Mouse (Mus musculus): Measurements from ENCODE around the gene Serpinb12. TPM values are rescaled to one million over a fixed set of nuclear protein-coding genes. Genes with fewer than 3 reads are reported as not detected.

Serpinb12 gene
- total and polyA plus RNA-seq, 2 experiments from 2014 or later = 3.4 TPM; not detected in 1

- ATAC-seq (ENCODE audit: insufficient read depth, low read depth) = no peak
- no peak overlapping the region for H3K27ac ChIP-seq (ENCODE audit: low read depth)
- no peak overlapping the region for H3K4me3 ChIP-seq (ENCODE audit: low read depth, low read length)
- H3K27me3 ChIP-seq (ENCODE audit: control insufficient read depth, insufficient read depth, low read length) = no peaks in the 10 kb centered on the region
- H3K4me2 ChIP-seq (ENCODE audit: low read depth, low read length) = no peak overlapping the region
- no peak for DNase-seq (ENCODE audit: low spot score)
- no peaks in the 10 kb centered on the region for H3K4me1 ChIP-seq (ENCODE audit: control insufficient read depth, insufficient read depth)
- H3K36me3 ChIP-seq (replicated peaks; ENCODE audit: control insufficient read depth, insufficient read depth, low read length) = no peaks in the 10 kb centered on the region
- no peaks in the 10 kb centered on the region for H3K9me3 ChIP-seq (replicated peaks; ENCODE audit: control insufficient read depth, low read length)
- WGBS = 67% methylated on average over 3 of the region's 3 CpGs
- TF ChIP-seq EP300 (IDR thresholded peaks at IDR 0.05; ENCODE audit: low read depth) (no peak), CTCF (IDR thresholded peaks at IDR 0.05; ENCODE audit: low read depth) (no peak)
- H3K9ac ChIP-seq (replicated peaks; ENCODE audit: low read depth, low read length) = no peak overlapping the region
Observed at GRCm38 (mm10) chr1:106959981-106960380, 25.7 kb downstream of the Serpinb12 start.

DNA sequence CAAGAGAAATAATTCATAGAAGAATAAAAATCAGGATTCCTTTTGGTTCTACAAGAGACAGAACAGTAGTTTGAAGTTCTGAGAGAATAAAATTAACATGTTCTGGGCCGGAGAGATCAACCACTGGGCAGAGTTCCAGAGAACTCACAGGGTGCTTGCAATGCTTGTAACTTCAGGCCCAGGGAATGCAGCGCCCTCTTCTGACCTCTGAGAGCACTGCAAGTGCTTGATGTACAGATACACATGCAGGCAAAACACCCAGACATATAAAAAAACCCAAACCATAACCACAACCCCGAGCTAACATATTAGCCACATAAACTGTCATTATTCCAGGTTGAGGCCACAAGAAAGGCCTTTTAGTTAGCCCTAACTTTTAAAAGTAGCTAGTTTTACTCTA, 26.8 kb downstream of the Serpinb12 start:
- H3K4me2 ChIP-seq (ENCODE audit: low read depth, low read length) = no peak overlapping the region
- H3K9ac ChIP-seq (replicated peaks; ENCODE audit: low read depth, low read length) = no peak overlapping the region
- no peaks in the 10 kb centered on the region for H3K27me3 ChIP-seq (ENCODE audit: control insufficient read depth, insufficient read depth, low read length)
- no peaks in the 10 kb centered on the region for H3K36me3 ChIP-seq (replicated peaks; ENCODE audit: control insufficient read depth, insufficient read depth, low read length)
- no peaks in the 10 kb centered on the region for H3K4me1 ChIP-seq (ENCODE audit: control insufficient read depth, insufficient read depth)
- TF ChIP-seq EP300 (IDR thresholded peaks at IDR 0.05; ENCODE audit: low read depth) (no peak), CTCF (IDR thresholded peaks at IDR 0.05; ENCODE audit: low read depth) (peak; percentile 21; the same call in 1 of the 2 replicates)
- no peak overlapping the region for H3K4me3 ChIP-seq (ENCODE audit: low read depth, low read length)
- no peaks in the 10 kb centered on the region for H3K9me3 ChIP-seq (replicated peaks; ENCODE audit: control insufficient read depth, low read length)
- DNase-seq (ENCODE audit: low spot score) = no peak
- no peak overlapping the region for H3K27ac ChIP-seq (ENCODE audit: low read depth)
- 26% methylated on average over 3 of the region's 3 CpGs for WGBS
- ATAC-seq (ENCODE audit: insufficient read depth, low read depth) = no peak

- no peak for DNase-seq (ENCODE audit: low spot score)
- TF ChIP-seq CTCF (IDR thresholded peaks at IDR 0.05; ENCODE audit: low read depth) (no peak), EP300 (IDR thresholded peaks at IDR 0.05; ENCODE audit: low read depth) (no peak)
Observed at GRCm38 (mm10) chr1:106980684-106981083, 46.4 kb downstream of the Serpinb12 start, which contains the start of gene Serpinb13. Gene Serpinb13 (plus strand): TSS chr1:106980984.

GRCm38 (mm10) chr1:106983092-106983491, 48.8 kb downstream of the Serpinb12 start:
- DNase-seq (ENCODE audit: low spot score) = no peak
- 89% methylated on average over 1 of the region's 1 CpGs for WGBS
- H3K4me1 ChIP-seq (ENCODE audit: control insufficient read depth, insufficient read depth) = no peaks in the 10 kb centered on the region
- no peak overlapping the region for H3K4me3 ChIP-seq (ENCODE audit: low read depth, low read length)
- no peak for ATAC-seq (ENCODE audit: insufficient read depth, low read depth)
- no peak overlapping the region for H3K27ac ChIP-seq (ENCODE audit: low read depth)
- H3K9ac ChIP-seq (replicated peaks; ENCODE audit: low read depth, low read length) = no peak overlapping the region
- H3K9me3 ChIP-seq (replicated peaks; ENCODE audit: control insufficient read depth, low read length) = no peaks in the 10 kb centered on the region
- H3K4me2 ChIP-seq (ENCODE audit: low read depth, low read length) = no peak overlapping the region
- no peaks in the 10 kb centered on the region for H3K27me3 ChIP-seq (ENCODE audit: control insufficient read depth, insufficient read depth, low read length)
- no peaks in the 10 kb centered on the region for H3K36me3 ChIP-seq (replicated peaks; ENCODE audit: control insufficient read depth, insufficient read depth, low read length)
- no peak for TF ChIP-seq CTCF (IDR thresholded peaks at IDR 0.05; ENCODE audit: low read depth)
- no peak for TF ChIP-seq EP300 (IDR thresholded peaks at IDR 0.05; ENCODE audit: low read depth)

More at GRCm38 (mm10) chr1:106980684-106981083, 46.4 kb downstream of the Serpinb12 start, which contains the start of gene Serpinb13:
- Histone ChIP-seq H3K4me2 (ENCODE audit: low read depth, low read length) (no peak within 1 kb of the TSS), H3K9me3 (replicated peaks; ENCODE audit: control insufficient read depth, low read length) (no peaks in the 10 kb centered on the region), H3K27ac (ENCODE audit: low read depth) (no peak within 1 kb of the TSS), H3K4me3 (ENCODE audit: low read depth, low read length) (no peak within 1 kb of the TSS), H3K27me3 (ENCODE audit: control insufficient read depth, insufficient read depth, low read length) (no peaks in the 10 kb centered on the region), H3K36me3 (replicated peaks; ENCODE audit: control insufficient read depth, insufficient read depth, low read length) (no peaks in the 10 kb centered on the region), H3K4me1 (ENCODE audit: control insufficient read depth, insufficient read depth) (no peaks in the 10 kb centered on the region), H3K9ac (replicated peaks; ENCODE audit: low read depth, low read length) (no peak within 1 kb of the TSS)
- ATAC-seq (ENCODE audit: insufficient read depth, low read depth) = no peak

DNA sequence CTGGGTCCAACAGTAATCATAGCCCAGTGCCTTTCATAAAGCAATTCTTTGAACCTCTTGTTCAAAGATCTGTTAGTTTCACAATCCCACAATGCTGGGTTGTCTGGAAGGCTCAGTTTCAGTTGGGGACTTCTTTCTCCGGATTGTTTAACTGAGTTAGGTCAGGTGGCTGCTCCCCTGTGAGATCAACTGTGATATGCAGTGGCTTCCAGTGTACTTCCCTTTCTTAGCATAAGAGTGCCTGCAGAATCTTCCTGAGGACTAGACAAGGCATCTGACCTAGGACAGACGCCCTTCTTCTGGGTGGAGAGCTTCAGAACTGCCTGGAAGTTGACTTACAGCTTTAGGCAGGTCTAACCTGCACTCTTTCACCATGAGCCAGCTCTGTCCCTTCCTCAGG, 49.6 kb downstream of the Serpinb12 start:
- DNase-seq (ENCODE audit: low spot score) = no peak
- H3K4me1 ChIP-seq (ENCODE audit: control insufficient read depth, insufficient read depth) = no peaks in the 10 kb centered on the region
- H3K36me3 ChIP-seq (replicated peaks; ENCODE audit: control insufficient read depth, insufficient read depth, low read length) = no peaks in the 10 kb centered on the region
- no peaks in the 10 kb centered on the region for H3K27me3 ChIP-seq (ENCODE audit: control insufficient read depth, insufficient read depth, low read length)
- H3K27ac ChIP-seq (ENCODE audit: low read depth) = no peak overlapping the region
- no peak overlapping the region for H3K9ac ChIP-seq (replicated peaks; ENCODE audit: low read depth, low read length)
- H3K9me3 ChIP-seq (replicated peaks; ENCODE audit: control insufficient read depth, low read length) = no peaks in the 10 kb centered on the region
- no peak overlapping the region for H3K4me3 ChIP-seq (ENCODE audit: low read depth, low read length)
- no peak for ATAC-seq (ENCODE audit: insufficient read depth, low read depth)
- TF ChIP-seq CTCF (IDR thresholded peaks at IDR 0.05; ENCODE audit: low read depth) (no peak), EP300 (IDR thresholded peaks at IDR 0.05; ENCODE audit: low read depth) (no peak)
- no peak overlapping the region for H3K4me2 ChIP-seq (ENCODE audit: low read depth, low read length)
- WGBS = 53% methylated on average over 2 of the region's 2 CpGs

DNA sequence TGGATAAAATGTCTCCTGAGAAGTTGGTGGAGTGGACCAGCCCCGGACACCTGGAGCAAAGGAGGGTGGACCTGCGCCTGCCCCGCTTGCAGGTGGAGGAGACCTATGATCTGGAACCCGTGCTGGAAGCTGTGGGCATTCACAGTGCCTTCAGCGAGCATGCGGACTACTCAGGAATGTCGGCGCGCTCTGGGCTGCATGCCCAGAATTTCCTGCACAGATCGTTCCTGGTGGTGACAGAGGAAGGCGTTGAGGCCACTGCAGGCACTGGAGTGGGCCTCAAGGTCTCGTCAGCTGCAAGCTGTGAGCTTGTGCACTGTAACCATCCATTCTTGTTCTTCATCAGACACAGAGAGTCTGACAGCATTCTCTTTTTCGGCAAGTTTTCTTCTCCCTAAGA, 66.2 kb downstream of the Serpinb12 start:
- Histone ChIP-seq H3K9me3 (replicated peaks; ENCODE audit: control insufficient read depth, low read length) (no peaks in the 10 kb centered on the region), H3K4me1 (ENCODE audit: control insufficient read depth, insufficient read depth) (no peaks in the 10 kb centered on the region), H3K27me3 (ENCODE audit: control insufficient read depth, insufficient read depth, low read length) (no peaks in the 10 kb centered on the region), H3K36me3 (replicated peaks; ENCODE audit: control insufficient read depth, insufficient read depth, low read length) (no peaks in the 10 kb centered on the region), H3K4me2 (ENCODE audit: low read depth, low read length) (peak overlapping the region; percentile 43), H3K4me3 (ENCODE audit: low read depth, low read length) (peak overlapping the region; percentile 9; the same call in 1 of the 2 replicates), H3K9ac (replicated peaks; ENCODE audit: low read depth, low read length) (no peak overlapping the region), H3K27ac (ENCODE audit: low read depth) (peak overlapping the region; percentile 23; the same call in 1 of the 2 replicates)
- DNase-seq (ENCODE audit: low spot score) = peak; percentile 82
- TF ChIP-seq CTCF (IDR thresholded peaks at IDR 0.05; ENCODE audit: low read depth) = no peak
- TF ChIP-seq EP300 (IDR thresholded peaks at IDR 0.05; ENCODE audit: low read depth) = no peak
- 23% methylated on average over 13 of the region's 13 CpGs for WGBS
- peak; percentile 99 for ATAC-seq (ENCODE audit: insufficient read depth, low read depth)

Data from heart, postnatal 0 days (tissue).